Mouse (Mus musculus) C2C12 (cell line): ENCODE results near the gene Ano8.

ENCODE experiments used
- CTCF ChIP-seq: IDR thresholded peaks from one replicate; pipeline ENCODE4 v1.5.1; 2011; ENCODE audit not compliant: control insufficient read depth, insufficient read depth, insufficient read length
- MAX ChIP-seq: IDR thresholded peaks from one replicate; pipeline ENCODE4 v1.6.1; 2011; ENCODE audit warnings: mild to moderate bottlenecking, control low read depth
- MYOD1 ChIP-seq: IDR thresholded peaks from one replicate; pipeline ENCODE4 v1.6.1; 2011; ENCODE audit warnings: low read depth; ENCODE audit not compliant: control insufficient read depth, insufficient read length
- USF1 ChIP-seq: IDR thresholded peaks from one replicate; pipeline ENCODE4 v1.6.1; 2011; ENCODE audit warnings: low read depth, mild to moderate bottlenecking, control low read depth, moderate library complexity

GRCm38 (mm10) chr8:71461152-71461840, 24.5 kb downstream of the Ano8 start:
- TF ChIP-seq CTCF (no peak), USF1 (no peak), MAX (no peak), MYOD1 (no peak)
